Comparison of ENCODE assay signal across 8 mouse cellular contexts in the genomic region with DNA sequence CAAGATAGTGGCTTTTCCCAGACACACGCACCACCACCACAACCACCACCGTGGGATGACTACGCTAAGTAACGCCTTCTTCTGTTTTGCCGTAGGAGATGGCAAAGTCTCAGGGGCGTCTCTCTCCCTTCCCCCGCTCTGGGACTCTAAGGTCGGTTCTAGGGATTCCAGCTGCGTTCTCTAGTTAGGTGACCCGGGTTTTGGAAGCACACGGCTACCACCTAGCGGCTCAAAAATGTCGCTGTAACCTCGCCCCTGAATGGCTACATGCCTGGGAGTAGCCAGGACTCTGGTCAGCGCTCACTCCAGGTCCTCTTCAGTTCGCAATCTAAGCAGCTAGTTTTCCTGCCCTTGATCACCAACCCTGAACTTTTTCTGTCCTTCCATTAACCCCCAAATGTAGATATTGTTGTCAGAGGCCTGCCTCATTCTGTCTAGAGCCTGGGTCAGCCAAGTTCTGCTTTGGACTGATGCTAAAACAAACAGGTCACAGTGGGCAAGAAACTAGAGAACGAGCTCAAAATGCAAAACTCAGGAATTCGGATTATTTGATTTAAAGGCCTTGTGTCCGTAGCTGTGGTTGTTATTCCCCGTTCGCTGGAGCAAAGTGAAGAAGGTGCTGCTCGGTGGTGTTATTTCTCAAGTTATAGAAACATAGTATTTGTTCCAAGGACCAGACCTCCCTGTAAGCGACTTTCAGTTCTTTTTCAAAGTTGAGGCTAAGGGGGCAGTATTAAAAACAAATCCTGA. TPM values are rescaled to one million over a fixed set of nuclear protein-coding genes. Genes with fewer than 3 reads are reported as not detected.
DNase-seq lines count a peak whose midpoint lies in the region; ATAC-seq and TF ChIP-seq lines count a peak whose summit lies in the region.

No protein-coding gene starts in this region.

- H3K9me3 ChIP-seq in intestine, postnatal 0 days (ENCODE audit: control insufficient read depth): no peaks in the 10 kb centered on the region
- no peaks in the 10 kb centered on the region for H3K9me3 ChIP-seq in limb, embryonic 10.5 days (replicated peaks)
- H3K9me3 ChIP-seq in midbrain, embryonic 12.5 days: no peaks in the 10 kb centered on the region

- H3K4me2 ChIP-seq in intestine, postnatal 0 days (replicated peaks; ENCODE audit: low read depth): peak overlapping the region; percentile 95
- H3K4me2 ChIP-seq in midbrain, embryonic 12.5 days (replicated peaks): peak overlapping the region; percentile 89

- DNase-seq in 416B (ENCODE audit: low read depth): peak; percentile 31
- DNase-seq in adrenal gland, postnatal 10 days: peak; percentile 83
- DNase-seq in embryo, embryonic 9.5 days (ENCODE audit: extremely low spot score): peak; percentile 88
- peak; percentile 98 for DNase-seq in heart, adult 11 months
- DNase-seq in limb, embryonic 10.5 days (ENCODE audit: low spot score): peak; percentile 86
- peak; percentile 35 to 62 for DNase-seq in spleen, adult 18-20 months

- no peaks in the 10 kb centered on the region; the same call in 1 of the 2 replicates for H3K4me1 ChIP-seq in intestine, postnatal 0 days (replicated peaks; ENCODE audit: control insufficient read depth, insufficient read depth, low read length)
- H3K4me1 ChIP-seq in limb, embryonic 10.5 days: peaks cover 47% of the 10 kb centered on the region
- peaks cover 36% of the 10 kb centered on the region for H3K4me1 ChIP-seq in midbrain, embryonic 12.5 days

- H3K27me3 ChIP-seq in intestine, postnatal 0 days (replicated peaks; ENCODE audit: control insufficient read depth, insufficient read depth, low read length): peaks cover 33% of the 10 kb centered on the region; the same call in 1 of the 2 replicates
- H3K27me3 ChIP-seq in limb, embryonic 10.5 days (ENCODE audit: low read depth, poor library complexity, severe bottlenecking): peaks cover 44% of the 10 kb centered on the region
- H3K27me3 ChIP-seq in midbrain, embryonic 12.5 days: peaks cover 41% of the 10 kb centered on the region

- peak; percentile 87 for TF ChIP-seq CTCF in intestine, postnatal 0 days (IDR thresholded peaks at IDR 0.05; ENCODE audit: low read depth)

- peak overlapping the region; percentile 57 for H3K4me3 ChIP-seq in intestine, postnatal 0 days (ENCODE audit: low read depth, low read length)
- peak overlapping the region; percentile 74 for H3K4me3 ChIP-seq in limb, embryonic 10.5 days
- H3K4me3 ChIP-seq in midbrain, embryonic 12.5 days: peak overlapping the region; percentile 64

- H3K9ac ChIP-seq in intestine, postnatal 0 days (ENCODE audit: low read depth, low read length): no peak overlapping the region
- peak overlapping the region; percentile 72 for H3K9ac ChIP-seq in midbrain, embryonic 12.5 days (replicated peaks)

- 5% methylated on average over 23 of the region's 23 CpGs for WGBS in intestine, postnatal 0 days
- 6% methylated on average over 23 of the region's 23 CpGs for WGBS in limb, embryonic 10.5 days
- 5% methylated on average over 23 of the region's 23 CpGs for WGBS in midbrain, embryonic 12.5 days

- peak; percentile 66 for ATAC-seq in intestine, postnatal 0 days
- peak; percentile 64 for ATAC-seq in midbrain, embryonic 12.5 days (ENCODE audit: low FRiP score, low read depth)

- no peak overlapping the region for H3K27ac ChIP-seq in intestine, postnatal 0 days (ENCODE audit: low read depth, low read length)
- peak overlapping the region; percentile 83; the same call in 1 of the 2 replicates for H3K27ac ChIP-seq in limb, embryonic 10.5 days
- H3K27ac ChIP-seq in midbrain, embryonic 12.5 days (replicated peaks): peak overlapping the region; percentile 75; the same call in 1 of the 2 replicates

- peaks cover 30% of the 10 kb centered on the region for H3K36me3 ChIP-seq in intestine, postnatal 0 days (ENCODE audit: control insufficient read depth, insufficient read depth)
- peaks cover 43% of the 10 kb centered on the region for H3K36me3 ChIP-seq in limb, embryonic 10.5 days
- H3K36me3 ChIP-seq in midbrain, embryonic 12.5 days: peaks cover 29% of the 10 kb centered on the region

RNA-seq across cellular contexts. Expression of gene Fgf18, which starts 1.3 kb away (rescaled TPM):
- total RNA-seq in adrenal gland, postnatal 10 days (2021): 1 to 10 TPM; 3.0 to 3.6 TPM
- polyA plus RNA-seq in intestine, postnatal 0 days (2015; fragmentation: Nextera tagmentation; extraction: Ambion mirVana): 1.1 TPM in 2 replicates
- polyA plus RNA-seq in limb, embryonic 10.5 days (2016; fragmentation: Nextera tagmentation; extraction: Ambion mirVana): 1.7 and 5.7 TPM in 2 replicates
- polyA plus RNA-seq in midbrain, embryonic 12.5 days (2016; fragmentation: Nextera tagmentation; extraction: Ambion mirVana): 3.0 and 3.6 TPM in 2 replicates

RNA-seq across cellular contexts. Expression of gene Npm1, which starts 14.5 kb away (rescaled TPM):
- total RNA-seq in adrenal gland, postnatal 10 days (2021): 100 to 1,000 TPM; 311 to 336 TPM
- polyA plus RNA-seq in intestine, postnatal 0 days (2015; fragmentation: Nextera tagmentation; extraction: Ambion mirVana): 296 and 303 TPM in 2 replicates
- 1,479 and 1,796 TPM in 2 replicates for polyA plus RNA-seq in limb, embryonic 10.5 days (2016; fragmentation: Nextera tagmentation; extraction: Ambion mirVana)
- polyA plus RNA-seq in midbrain, embryonic 12.5 days (2016; fragmentation: Nextera tagmentation; extraction: Ambion mirVana): 647 and 719 TPM in 2 replicates

RNA-seq across cellular contexts. Expression of gene Tlx3, which starts 54.9 kb away (rescaled TPM):
- total RNA-seq in adrenal gland, postnatal 10 days (2021): under 1 TPM in 1 of 2 experiments, not detected in 1; 0.24 TPM
- not detected in 2 replicates for polyA plus RNA-seq in intestine, postnatal 0 days (2015; fragmentation: Nextera tagmentation; extraction: Ambion mirVana)
- not detected in 2 replicates for polyA plus RNA-seq in limb, embryonic 10.5 days (2016; fragmentation: Nextera tagmentation; extraction: Ambion mirVana)
- polyA plus RNA-seq in midbrain, embryonic 12.5 days (2016; fragmentation: Nextera tagmentation; extraction: Ambion mirVana): 4.3 and 5.0 TPM in 2 replicates

Comparison
In these comparisons a context has a peak if more than half of its experiments do, and no peak if none do; other contexts are left out.
1. DNase-seq: peak in every context shown above with its lines; median percentile 98 in heart, adult 11 months; 88 in embryo, embryonic 9.5 days; 86 in limb, embryonic 10.5 days; 83 in adrenal gland, postnatal 10 days; 48 in spleen, adult 18-20 months; 31 in 416B.